Mouse (Mus musculus) right cerebral cortex, adult 18-20 months (tissue): ENCODE data around the gene Ckm.

Experiments
- DNase-seq: peaks from one replicate; pipeline ENCODE4 v3.0.0; 2022; ENCODE audit warnings: mixed read lengths

The Ckm gene

DNA sequence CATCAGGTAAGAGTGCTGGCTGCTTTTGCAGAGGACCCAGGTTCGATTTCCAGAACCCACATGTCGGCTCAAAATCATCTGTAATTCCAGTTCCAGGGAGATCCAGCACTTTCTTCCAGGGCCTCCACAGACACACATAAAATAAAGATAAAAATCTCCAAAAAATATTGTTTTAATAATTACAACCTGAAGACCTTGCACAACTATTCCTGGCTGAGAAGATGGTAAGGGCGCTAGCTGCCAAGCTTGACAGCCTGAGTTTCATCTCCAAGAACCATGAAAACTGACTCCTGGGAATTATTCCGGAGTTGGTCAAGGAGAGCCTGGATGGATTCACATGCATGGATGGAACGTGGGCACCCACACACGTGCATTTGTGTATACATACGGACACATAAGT lies at the start of gene Ckm:
Ckm (plus strand) TSS at position 301 of the 400 bp plus-strand sequence.
- no peak for DNase-seq

DNA sequence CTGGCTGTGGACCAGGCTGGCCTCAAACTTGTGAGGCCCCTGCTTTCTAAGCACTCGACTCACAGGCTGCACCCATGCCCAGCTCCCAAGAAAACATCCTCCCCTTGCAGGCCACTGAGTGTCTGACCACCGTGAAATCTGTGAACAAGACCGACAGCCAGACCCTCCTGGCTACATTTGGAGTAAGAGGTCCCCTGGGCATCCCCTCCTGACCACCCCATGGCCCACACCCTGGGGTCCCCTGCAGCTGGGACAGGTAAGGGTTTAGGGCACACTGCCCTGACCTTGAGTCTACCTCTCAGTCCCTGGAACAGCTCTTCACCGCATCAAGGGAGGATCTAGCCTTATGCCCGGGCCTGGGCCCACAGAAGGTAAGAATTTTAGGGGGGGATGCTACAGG lies 49.6 kb upstream of the Ckm start:
- DNase-seq, result no peak

DNA sequence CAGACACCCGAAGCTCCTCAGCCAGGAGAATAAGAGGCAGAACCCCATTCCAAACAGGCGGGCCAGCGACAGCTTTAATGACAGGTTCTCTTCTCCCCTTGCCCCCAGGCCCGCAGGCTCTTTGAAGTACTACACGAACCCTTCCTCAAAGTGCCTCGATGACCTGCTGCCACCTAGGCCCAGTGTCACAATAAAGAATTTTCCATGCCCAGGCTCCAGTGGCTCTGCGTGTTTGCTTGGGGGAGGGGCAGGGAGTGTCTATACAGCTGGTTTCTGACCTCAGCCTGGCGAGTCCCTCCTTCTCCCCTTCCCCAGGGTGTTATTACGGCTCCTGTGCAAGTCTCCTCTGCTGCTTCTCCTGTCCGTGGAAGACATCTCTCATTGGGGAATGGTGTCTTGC lies 48.3 kb upstream of the Ckm start:
- no peak for DNase-seq

DNA sequence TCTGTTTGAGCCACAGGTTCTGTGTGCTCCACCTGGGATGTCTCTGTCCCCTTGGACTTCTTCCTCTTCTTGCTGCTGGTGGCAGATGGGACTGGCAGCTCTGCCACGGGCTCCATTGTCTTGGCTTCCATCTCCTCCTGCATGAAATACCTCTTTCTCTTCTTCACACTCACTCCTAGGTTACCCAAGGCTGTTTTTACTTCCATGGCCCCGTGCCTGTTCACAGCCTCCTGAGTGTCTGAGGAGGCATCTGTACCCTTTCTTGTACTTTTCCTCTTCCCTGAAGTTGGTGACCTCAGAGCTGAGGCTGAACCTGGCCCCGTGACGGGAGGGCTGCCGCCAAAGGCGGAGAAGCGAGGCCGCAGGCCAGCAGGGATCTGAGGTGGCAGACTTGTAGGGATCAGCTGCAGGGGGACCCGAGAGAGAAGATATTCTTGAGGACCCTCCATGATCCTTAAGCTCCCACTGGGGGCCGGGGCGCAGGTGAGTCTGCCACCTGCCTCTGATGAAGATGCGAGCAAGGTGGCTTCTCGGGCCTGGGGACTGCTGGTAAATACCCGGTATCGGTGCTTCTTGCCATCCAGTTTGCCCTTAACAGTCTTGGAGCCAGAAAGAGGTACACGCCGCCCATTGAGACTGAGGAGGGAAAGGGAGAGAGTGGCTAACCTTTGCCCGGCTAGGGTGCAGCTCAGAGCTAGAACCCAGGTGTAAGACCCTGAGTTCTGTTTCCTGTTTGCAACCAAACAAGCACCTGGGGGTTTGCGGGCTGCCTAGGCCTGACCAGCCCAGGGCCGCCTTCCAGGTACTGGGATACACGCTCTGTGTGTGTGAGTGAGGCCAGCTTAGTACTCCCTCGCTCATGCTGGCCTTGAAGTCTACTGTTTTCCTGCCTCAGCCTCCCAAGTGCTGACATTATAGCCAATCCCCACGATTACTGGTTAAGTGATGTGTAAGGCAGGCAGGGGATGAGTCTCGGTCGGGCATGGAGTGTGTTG lies 46.9 kb upstream of the Ckm start:
- DNase-seq, result no peak

DNA sequence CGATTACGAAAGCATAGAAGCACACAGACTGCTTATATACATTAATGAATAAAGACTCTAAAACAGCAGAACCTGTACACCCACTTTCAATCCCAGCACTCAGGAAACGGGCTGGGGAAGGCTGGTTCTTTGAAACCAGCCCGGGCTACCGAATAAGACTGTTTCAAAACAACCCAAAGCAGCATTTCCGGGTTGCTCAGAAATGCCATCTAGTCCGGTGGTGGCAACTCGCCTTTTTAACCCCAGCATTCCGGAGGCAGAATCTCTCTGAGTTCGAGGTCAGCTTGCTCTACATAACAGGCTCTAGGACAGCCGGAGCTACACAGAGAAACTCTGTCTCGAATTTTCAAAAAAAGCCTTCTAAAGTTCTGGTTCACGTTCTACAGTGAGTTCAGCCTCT lies 45.9 kb upstream of the Ckm start:
- DNase-seq, result no peak

DNA sequence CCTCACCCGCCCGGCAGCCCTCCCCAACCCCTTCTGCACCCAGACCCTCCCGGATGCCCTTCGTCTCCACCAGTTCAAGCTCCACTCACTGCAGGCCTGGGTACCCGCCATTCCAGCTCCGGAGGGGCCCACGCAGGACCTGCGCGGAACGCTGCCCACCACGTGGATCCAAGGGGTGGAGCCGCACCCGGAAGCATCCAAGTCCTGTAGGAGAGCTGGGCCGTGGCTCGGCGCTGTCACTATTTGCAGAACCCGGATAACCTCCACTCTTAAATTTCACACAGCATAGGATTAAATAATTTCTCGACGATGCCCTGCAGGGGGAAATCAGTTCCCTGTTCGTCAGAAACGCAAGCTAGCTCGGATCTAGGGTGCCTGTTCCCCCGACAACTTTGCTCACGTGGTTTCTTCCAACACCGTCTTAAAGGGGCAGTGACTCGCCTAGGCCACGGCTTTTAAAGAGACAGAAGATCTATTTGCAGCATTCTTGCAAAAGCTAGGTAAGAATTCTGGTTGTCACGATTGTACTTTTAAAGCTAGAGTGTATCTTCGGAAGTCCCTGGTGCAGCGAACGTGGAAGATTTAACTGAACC lies 45.2 kb upstream of the Ckm start, which contains the start of the genes Cd3eap and Ppp1r13l:
Cd3eap (minus strand) TSS at position 185 of the 593 bp plus-strand sequence.
Ppp1r13l (plus strand) TSS at position 451 of the 593 bp plus-strand sequence.
- peak; percentile 90 for DNase-seq

DNA sequence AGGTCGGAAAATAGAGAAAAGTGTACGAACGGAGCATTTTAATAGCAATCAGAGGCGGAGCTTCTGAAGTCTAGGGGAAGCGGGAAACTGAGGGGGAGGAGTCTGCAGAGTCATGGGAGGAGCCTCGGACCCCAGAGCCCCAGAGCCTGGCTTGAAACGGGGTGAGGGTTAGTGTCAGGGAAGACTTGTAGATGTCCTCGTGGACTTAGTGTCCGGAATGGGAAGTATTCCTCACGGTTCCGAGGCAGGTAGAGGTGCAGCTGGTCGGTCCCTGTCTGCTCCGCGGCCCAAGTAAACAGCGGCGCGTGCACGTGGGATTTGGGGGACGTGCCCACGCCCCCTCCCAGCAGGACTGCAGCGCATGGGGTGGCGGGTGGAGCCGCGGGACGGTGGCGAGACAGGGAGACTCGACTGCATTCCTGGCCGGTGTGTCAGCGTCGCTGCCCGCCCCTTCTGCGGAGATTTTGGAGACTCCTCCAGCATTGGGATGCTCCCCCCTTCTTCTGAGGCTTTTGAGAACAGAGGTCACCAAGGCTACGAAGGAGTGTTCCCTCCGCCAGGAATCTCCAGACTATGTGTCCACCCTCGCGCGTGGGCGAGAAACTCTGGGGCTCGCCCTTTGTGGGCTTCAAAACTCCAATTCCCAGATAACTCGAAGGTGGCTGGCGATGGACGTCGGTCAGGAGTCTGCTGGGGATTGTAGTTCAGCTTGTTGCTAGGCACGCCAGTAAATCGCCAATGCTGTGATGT lies 44.5 kb upstream of the Ckm start:
- DNase-seq, result peak; percentile 82

DNA sequence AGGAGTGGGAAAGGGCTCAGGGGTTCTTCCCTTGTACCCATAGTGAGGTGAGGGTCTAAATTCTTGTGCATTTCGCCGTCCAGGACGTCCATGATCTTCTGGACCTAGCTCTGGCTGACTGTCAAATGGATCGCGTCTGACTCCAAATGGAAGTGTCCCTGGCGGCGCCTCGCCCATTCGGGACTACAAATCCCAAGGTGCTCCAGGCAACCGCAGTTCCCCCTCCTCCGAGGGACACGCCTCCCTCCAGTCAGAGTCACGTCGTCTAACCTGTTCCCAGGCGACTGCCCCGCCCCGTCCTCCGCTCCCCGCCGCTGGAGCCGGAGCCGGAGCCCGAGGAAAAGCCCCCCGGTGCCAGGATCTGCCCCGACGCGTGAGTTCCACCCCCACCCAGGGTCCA lies 43.6 kb upstream of the Ckm start:
- DNase-seq, result peak; percentile 94

DNA sequence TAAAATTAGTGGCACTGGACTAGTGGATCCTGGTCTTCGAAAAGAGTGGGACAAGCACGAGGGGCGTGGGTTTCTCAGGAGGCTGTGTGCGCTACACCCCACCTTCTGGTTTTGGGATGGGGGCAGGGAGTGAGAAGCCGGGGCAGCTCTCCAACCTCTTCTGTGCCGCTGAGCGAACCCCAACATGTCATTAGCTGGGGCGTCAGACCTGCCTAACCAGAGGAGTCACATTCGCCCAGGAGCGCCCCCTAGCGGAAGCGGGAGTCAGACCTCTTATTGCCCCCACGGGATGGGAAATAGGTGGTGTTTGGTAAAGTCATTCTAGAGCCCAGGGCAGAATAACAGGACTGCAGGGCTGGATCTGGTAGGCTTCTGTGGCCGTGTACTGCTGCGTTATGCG lies 42.9 kb upstream of the Ckm start:
- DNase-seq, result peak; percentile 68

DNA sequence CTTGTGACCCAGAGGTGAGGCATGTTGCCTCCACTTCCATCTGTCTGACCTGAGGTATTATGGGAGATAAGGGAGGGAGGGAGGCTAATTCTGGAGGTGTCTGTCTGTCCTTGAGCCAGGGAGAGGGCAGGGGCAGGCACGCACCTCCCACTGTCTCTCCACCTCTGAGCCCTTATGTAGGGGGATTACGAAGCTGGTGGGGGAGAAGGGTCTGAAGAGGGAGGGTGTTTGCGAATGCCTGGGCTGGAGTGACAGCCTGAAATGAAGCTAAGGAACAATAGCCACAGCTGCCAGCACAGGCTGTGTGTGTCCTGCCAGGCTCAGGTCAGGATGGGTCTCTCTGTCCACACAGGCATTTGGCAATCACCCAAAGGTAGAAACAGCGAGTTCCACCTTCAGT lies 42.3 kb upstream of the Ckm start:
- no peak for DNase-seq

DNA sequence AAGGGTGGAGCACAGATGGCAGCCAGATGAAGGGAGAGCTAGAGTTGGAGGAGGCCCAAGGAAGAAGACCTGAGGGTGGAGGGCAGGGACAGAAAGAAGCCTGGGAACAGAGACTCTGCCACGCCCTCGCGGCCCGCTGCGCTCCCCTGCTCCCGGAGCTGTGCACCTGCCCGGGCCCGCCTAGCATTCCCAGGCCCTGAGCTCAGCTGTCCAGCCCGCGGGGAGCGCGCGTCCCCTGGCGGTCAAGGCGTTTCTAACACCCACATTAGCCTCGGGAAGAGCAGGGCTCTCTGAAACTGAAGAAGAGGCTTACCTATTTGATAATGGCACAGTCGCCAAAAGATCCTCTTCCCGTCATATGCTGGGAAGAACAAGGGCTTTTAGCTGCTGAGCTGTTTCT lies 40.7 kb upstream of the Ckm start:
- peak; percentile 56 for DNase-seq

DNA sequence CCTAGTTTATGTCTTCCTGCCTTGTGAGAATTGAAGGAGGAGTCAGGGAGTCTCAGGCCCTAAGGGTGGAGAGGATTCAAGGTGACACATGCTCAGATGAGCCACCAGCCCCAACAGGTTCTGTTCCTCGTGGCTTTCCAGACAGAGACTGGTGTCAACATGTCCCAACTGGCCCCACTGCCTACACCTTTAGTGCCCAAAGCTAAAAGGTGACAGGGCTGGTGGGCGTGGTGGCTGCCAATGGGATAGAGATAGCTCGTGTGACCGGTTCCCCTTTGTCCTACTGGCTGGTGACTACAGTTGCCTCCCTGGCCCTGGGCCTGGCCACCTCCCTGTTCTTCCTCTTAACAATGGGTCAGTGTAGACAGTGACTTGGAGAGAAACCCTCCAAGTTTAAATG lies 39.2 kb upstream of the Ckm start:
- DNase-seq, result no peak

DNA sequence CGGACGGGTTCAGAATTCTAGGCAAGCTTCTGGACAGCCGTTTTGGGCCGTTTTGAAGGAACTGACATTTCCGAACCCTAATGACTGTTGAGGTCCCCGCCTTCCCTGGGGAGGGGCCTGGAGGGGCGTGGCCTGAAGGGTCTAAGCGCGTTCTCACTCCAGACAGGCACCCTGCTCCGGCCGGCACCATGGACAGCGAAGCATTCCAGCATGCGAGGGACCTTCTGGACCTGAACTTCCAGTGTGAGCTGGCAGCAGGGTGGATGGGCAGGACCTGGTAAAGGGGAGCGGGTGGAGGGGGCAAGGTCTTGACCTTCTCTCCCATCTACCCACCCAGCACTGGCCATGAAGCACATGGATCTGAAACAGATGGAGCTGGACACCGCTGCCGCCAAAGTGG lies 36.2 kb upstream of the Ckm start:
- DNase-seq, result no peak

DNA sequence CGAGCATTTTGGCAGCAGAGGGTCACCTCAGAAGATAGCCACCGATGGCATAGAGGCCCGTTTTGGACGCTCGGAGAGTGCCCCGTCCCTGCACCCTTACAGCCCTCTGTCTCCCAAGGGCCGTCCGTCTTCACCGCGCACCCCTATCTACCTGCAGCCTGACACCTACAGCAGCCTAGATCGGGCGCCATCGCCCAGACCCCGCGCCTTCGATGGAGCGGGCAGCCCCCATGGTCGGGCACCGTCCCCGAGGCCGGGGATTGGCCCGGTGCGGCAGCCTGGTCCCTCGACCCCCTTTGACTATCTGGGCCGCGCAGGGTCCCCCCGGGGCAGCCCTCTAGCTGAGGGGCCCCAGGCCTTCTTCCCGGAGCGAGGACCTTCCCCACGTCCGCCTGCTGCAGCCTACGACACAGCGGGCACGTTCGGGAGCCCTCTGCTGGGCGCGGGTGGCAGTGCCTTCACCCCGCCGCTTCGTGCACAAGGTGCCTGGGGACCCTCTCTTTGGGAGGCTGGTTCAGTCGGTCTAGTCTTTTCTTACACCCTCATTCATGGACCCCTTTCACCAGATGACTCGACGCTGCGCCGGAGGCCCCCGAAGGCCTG lies 34.7 kb upstream of the Ckm start:
- DNase-seq, result peak; percentile 70

DNA sequence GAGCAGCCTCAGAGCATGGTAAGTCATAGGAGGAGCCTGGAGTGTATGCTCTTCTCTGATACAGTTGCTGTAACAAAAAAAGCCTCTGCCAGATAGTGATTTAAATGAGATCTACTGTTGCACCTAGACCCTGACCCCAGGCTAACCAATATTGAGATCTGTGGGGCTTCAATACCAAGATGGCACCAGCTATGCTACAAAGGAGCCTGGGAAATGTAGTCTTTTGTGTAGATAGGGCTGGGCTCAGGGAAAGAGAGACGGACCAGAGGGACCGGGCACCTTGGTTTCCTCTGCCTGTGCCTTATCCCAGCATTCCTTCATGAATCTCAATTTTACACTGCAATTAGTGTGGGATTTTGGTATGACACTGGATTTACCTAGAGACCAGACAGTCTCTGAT lies 31.2 kb upstream of the Ckm start:
- no peak for DNase-seq

DNA sequence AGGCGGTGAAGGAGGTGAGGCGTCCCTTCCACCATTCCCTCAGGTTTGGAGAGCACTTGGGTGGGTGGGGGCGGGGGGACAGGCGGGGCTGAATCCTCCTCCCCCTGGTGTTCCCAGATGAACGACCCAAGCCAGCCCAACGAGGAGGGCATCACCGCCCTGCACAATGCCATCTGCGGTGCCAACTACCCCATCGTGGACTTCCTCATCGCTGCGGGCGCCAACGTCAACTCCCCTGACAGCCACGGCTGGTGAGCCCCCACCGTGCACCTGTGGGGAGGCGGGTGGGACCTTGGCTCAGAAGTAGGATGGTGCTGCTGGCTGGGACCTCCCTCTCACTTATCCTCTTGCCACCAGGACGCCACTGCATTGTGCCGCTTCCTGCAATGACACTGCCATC lies 29.2 kb upstream of the Ckm start:
- no peak for DNase-seq

DNA sequence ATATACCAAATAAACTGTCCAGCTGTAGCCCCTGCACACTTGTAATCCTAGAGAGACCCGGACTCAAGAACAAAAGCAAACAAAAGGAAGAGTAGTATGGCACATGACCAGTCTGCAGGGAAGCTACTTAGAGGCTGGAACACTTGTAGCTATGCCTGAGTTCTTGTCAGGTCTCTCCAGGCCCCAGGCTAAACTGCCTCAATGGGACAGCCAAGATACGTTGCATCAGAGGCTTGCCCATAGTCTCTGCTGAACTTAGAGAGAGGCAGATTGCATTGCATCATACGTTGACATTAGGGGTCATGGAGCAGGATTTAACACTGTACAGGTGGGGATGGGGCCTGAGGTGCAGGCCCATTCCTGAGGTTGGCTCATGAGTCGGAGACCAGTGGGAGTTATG lies 28.6 kb upstream of the Ckm start:
- DNase-seq, result no peak

DNA sequence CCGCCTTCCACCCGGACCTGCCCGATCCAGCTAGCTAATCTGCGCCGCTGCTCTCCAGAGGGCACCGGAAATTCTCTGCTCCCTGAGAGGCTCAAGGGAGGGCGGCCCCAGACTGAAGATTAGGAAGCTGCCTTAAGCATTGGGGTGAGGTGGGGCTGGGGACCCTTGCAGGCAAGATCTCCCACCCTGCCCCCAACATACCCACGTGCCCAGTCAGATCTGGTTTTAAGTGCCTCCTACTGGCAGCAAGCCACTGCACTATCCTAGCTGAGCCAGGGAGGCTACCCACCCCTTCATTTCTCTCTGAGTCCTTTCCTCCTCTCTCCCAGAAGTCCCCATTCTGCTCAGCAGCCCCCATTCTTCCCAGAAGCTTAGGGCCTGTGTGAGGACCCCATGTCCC lies 26.5 kb upstream of the Ckm start:
- DNase-seq, result no peak

DNA sequence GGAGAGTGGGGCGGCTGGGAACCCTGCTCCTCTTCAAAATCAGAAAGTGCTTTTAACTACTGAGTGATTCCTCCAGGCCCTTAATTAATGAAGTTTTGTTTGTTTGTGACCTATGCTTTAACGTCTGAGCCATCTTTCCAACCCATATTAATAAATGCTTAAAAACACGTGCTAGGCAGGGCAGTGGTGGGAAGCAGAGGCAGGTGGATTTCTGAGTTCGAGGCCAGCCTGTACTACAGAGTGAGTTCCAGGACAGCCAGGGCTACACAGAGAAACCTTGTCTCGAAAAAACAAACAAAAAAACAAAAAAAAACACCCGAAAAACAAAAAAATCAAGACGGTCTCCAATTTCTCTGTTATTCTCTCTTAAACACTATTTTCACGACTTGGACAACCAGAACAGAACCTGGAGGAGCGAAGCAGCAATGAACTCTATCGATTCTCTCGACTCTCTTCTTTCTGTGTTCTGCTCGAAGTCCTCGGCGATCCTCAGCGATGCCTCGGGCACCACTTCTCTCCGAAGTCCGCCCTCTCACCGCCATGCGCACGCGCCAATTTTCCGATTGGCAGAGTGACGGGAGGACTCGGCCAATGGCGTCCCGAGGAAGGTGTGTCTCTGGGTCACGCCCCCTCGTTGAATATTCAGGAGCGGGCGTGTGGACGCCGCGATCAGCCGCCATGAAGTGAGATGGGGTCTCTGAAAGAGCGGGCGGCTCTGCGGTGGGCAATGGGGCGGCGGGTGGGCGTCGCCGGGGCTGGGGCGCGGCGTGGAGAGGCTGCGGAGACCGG lies 23.0 kb upstream of the Ckm start, which contains the start of gene Ercc2:
Ercc2 (plus strand) TSS at position 634 of the 789 bp plus-strand sequence.
- DNase-seq, result peak; percentile 99

DNA sequence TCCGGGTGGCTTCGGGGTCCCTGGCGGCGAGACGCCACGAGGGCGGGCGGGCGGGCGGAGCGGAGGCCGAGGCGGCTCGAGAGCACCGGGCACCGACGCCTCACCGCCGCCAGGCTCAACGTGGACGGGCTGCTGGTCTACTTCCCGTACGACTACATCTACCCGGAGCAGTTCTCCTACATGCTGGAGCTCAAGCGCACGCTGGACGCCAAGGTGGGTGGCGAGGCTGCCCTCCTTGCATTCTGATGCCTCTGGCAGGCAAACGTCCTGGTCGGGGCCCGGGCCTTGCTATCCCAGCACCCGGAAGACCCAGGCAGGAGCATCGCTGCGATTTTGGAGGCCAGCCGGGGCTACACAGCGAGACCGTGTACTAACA lies 22.4 kb upstream of the Ckm start:
- DNase-seq, result no peak

DNA sequence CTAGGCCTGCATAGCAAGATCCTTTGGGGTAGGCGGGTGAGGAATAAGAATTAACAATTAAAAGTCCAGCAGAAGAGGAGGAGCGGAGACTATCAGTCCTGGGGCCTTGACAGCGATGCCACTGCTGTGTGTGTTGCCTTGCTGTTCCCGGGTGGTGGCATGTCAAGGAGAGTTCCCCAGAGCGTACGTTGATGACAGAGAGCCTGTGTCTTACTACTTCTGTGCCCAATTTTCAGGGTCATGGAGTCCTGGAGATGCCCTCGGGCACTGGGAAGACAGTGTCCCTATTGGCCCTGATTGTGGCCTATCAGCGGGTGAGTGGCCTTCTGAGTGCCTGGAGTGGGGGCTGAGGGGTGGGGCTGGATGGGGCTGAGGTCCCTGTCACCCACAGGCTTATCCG lies 20.9 kb upstream of the Ckm start:
- no peak for DNase-seq
